Mouse (Mus musculus) liver, adult 2 months (tissue): ENCODE measurements at regions not wholly inside any gene's neighbourhood (a gene's known extent, or its start where the extent isn't known, plus 50 kb on each side); places are given as distances from the start of the nearest gene placed in this dataset.

Source experiments
- CTCF ChIP-seq: fragments of 200-500 bp; IDR thresholded peaks from 2 replicates; pipeline ENCODE4 v1.5.1; 2011; ENCODE audit warnings: low read depth, low read length, control low read depth
- POLR2A ChIP-seq: fragments of 200-500 bp; IDR thresholded peaks from 2 replicates; pipeline ENCODE4 v1.6.1; 2011; ENCODE audit warnings: low read length, control low read depth; ENCODE audit not compliant: insufficient read depth; ENCODE audit errors: extremely low read depth

- TF ChIP-seq CTCF (no peak), POLR2A (no peak)
Measured at GRCm38 (mm10) chr12:107046496-107046895, 441.9 kb upstream of the 3110018I06Rik start.
